Mouse (Mus musculus) midbrain, embryonic 12.5 days (tissue): ENCODE data around the gene Glrb. TPM values are rescaled to one million over a fixed set of nuclear protein-coding genes. Genes with fewer than 3 reads are reported as not detected.
A peak's percentile ranks its signal among the peaks of the same experiment; 100 is the strongest.

Source experiments
- ATAC-seq: fragments of 200-750 bp; cut with Nextera tagmentation; 2 replicates; pipeline ENCODE4 v1.8.0; 2017; ENCODE audit warnings: low read depth, moderate TSS enrichment, moderate library complexity; ENCODE audit not compliant: low FRiP score
- H3K27ac ChIP-seq: fragments of 300-500 bp; sonication (generic); replicated peaks from 2 replicates; pipeline ENCODE4 v1.5.1; 2016; ENCODE audit warnings: mild to moderate bottlenecking
- H3K27me3 ChIP-seq: fragments of 300-500 bp; sonication (generic); 2 replicates; pipeline ENCODE4 v1.6.1; 2016; ENCODE audit warnings: mild to moderate bottlenecking
- H3K36me3 ChIP-seq: fragments of 300-500 bp; sonication (generic); 2 replicates; pipeline ENCODE4 v1.6.1; 2016
- H3K4me1 ChIP-seq: fragments of 300-500 bp; sonication (generic); 2 replicates; pipeline ENCODE4 v1.6.1; 2016
- H3K4me2 ChIP-seq: fragments of 300-500 bp; sonication (generic); replicated peaks from 2 replicates; pipeline ENCODE4 v1.6.1; 2016; ENCODE audit warnings: mild to moderate bottlenecking, moderate library complexity
- H3K4me3 ChIP-seq: fragments of 300-500 bp; sonication (generic); 2 replicates; pipeline ENCODE4 v1.5.1; 2016; ENCODE audit warnings: mild to moderate bottlenecking
- H3K9ac ChIP-seq: fragments of 300-500 bp; sonication (generic); replicated peaks from 2 replicates; pipeline ENCODE4 v1.6.1; 2016; ENCODE audit warnings: mild to moderate bottlenecking, moderate library complexity
- H3K9me3 ChIP-seq: fragments of 300-500 bp; sonication (generic); 2 replicates; pipeline ENCODE4 v1.6.1; 2016; ENCODE audit warnings: mild to moderate bottlenecking
- WGBS: fragments of 180-500 bp; shearing (Covaris S2); methylation state at CpG from one replicate; pipeline ENCODE4 v1.1.7; 2016; 5-methylcytosine and 5-hydroxymethylcytosine counted together
- polyA plus RNA-seq: library from polyadenylated mRNA; unstranded; fragments of >200 nt; fragmentation: Nextera tagmentation; extraction: Ambion mirVana; gene quantifications from 2 replicates; pipeline ENCODE4 v1.2.1, GENCODE M21; 2016

The Glrb gene
- polyA plus RNA-seq: 10.6 and 12.9 TPM in 2 replicates

DNA sequence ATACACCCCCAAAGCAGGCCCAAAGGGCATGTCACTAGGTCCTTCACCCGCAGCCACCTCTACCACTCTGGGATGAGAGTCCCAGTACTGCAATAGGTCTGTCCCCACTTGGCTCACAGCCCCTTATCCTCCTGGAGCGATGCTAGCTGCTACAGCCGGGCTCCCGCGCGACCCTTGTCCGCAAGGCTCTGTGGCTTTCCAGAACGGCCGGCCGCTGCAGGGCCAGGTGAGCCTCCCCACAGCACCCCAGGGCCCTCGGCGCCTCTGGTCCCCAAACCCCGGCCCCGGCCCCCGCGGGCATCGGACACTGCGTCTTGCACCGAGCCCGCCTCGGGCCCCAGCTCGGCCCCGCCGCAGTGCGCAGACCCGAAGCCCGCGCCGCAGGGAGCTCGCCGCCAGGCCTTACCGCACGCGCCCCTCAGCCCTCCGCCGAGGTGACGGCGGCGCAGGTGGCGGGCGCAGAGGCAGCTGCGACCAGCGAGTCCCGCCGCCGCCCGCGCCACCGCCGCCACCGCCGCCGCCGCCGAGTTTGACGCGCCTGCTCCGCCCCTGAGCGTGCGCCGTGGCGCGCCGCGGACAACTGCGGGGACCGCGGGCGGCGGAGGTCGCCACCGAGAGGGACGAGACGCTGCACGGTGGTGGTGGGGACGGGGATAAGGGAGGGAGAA lies at the start of gene Glrb:
Glrb (minus strand) TSS at position 550 of the 668 bp plus-strand sequence.
- peak within 1 kb of the TSS; percentile 76 for H3K27ac ChIP-seq
- peak within 1 kb of the TSS; percentile 71 for H3K4me3 ChIP-seq
- H3K4me1 ChIP-seq: no peaks in the 10 kb centered on the region; the same call in 1 of the 2 replicates
- H3K4me2 ChIP-seq: peak within 1 kb of the TSS; percentile 86
- WGBS: under 1% methylated on average over 70 of the region's 76 CpGs
- peak within 1 kb of the TSS; percentile 83 for H3K9ac ChIP-seq
- no peaks in the 10 kb centered on the region for H3K9me3 ChIP-seq
- ATAC-seq: peak; percentile 97
- H3K36me3 ChIP-seq: no peaks in the 10 kb centered on the region
- no peaks in the 10 kb centered on the region for H3K27me3 ChIP-seq

- no peak overlapping the region for H3K4me2 ChIP-seq
- no peaks in the 10 kb centered on the region for H3K9me3 ChIP-seq
- H3K9ac ChIP-seq: no peak overlapping the region
- H3K27ac ChIP-seq: no peak overlapping the region
- H3K27me3 ChIP-seq: no peaks in the 10 kb centered on the region
- H3K4me3 ChIP-seq: no peak overlapping the region
- ATAC-seq: no peak
- H3K36me3 ChIP-seq: no peaks in the 10 kb centered on the region
- H3K4me1 ChIP-seq: no peaks in the 10 kb centered on the region
Observed at GRCm38 (mm10) chr3:80959965-80960364, 46.5 kb upstream of the Glrb start.

DNA sequence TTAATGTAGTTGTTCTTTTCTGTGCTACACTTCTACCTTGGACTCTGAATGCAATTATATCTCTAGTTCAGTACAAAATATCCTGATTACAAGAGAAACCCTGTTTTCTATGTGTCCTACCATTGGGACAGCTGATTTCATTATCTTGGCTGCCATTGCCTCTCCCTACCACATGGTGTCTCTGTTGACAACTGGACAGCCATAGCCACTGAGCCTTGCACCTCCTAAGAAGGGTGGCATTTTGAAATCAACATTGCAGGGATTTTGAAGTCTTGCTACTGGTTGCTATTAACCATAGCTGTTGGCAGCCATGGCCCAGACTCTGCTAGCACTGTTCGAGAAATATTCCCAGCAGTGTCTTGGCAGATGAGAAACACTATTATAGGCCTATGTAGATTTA lies 45.1 kb upstream of the Glrb start:
- Histone ChIP-seq H3K4me3 (no peak overlapping the region), H3K36me3 (no peaks in the 10 kb centered on the region), H3K4me1 (no peaks in the 10 kb centered on the region), H3K9ac (no peak overlapping the region), H3K9me3 (no peaks in the 10 kb centered on the region), H3K27me3 (no peaks in the 10 kb centered on the region), H3K4me2 (no peak overlapping the region), H3K27ac (no peak overlapping the region)
- 53% methylated on average over 1 of the region's 1 CpGs for WGBS
- peak; percentile 85 for ATAC-seq

DNA sequence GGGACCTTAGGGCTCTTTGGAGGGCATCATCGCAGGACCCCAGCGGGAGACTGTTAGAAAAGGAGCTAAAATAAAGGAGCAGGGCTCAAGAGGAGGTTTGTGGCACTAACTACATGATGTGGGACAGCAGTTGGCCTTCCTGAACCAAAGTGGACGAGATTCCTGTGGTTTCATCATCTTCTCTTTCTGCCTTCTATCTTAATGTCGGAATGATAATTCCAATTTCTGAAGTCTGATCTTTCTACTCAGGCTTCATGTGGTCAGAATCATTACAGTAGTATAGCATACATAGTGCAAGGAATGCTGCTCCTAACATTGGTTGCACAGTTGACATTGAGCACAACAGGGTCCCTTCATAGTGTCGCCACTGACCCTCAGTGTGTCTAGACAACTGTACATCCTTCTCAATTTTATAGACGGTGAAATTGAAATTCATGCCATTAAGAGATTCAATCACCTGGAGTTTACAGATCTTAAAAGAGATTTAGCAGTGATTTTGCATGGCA lies 372 bp upstream of the Glrb start:
- WGBS: 26% methylated on average over 6 of the region's 6 CpGs
- peak; percentile 45; the same call in 1 of the 2 replicates for ATAC-seq
- H3K27me3 ChIP-seq: no peaks in the 10 kb centered on the region
- H3K27ac ChIP-seq: peak overlapping the region; percentile 76
- H3K4me1 ChIP-seq: no peaks in the 10 kb centered on the region; the same call in 1 of the 2 replicates
- H3K9ac ChIP-seq: peak overlapping the region; percentile 83
- H3K9me3 ChIP-seq: no peaks in the 10 kb centered on the region
- H3K4me2 ChIP-seq: peak overlapping the region; percentile 86
- peak overlapping the region; percentile 71 for H3K4me3 ChIP-seq
- H3K36me3 ChIP-seq: no peaks in the 10 kb centered on the region

DNA sequence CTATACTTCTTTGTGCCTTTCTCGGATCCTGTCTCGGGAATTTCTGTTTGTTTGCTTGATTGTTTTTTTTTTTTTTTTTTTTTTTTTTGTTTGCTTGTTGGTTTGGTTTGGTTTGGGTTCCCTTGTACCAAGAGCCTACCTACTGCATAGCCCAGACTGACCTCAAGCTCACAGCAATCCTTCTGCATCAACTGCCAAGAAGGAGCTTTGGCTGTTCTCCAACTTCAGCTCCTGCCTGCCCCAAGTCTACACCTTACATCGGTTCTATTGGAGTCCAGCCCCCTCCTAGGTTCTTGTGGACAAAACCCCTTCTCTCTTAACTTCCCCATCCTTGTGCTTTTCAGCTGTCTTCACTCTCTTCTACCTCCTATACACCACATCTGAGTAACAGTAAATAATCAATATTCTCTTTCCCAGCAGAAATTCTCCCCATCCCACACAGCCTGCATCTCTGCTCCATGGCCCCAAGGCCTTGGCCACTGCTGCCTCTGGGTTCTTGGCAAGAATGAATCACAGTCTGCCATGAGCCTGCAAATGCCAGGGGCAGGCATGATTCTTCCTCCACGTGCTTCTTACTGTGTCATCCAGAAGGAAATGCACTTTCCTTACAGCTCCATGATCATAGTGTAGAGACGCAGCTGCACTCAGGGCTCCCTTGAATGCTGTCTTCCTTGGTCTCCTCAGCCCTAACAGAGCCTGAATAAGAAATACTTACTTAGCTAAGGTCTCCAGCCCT lies 18.5 kb downstream of the Glrb start:
- no peak for ATAC-seq
- 82% methylated on average over 5 of the region's 5 CpGs for WGBS

DNA sequence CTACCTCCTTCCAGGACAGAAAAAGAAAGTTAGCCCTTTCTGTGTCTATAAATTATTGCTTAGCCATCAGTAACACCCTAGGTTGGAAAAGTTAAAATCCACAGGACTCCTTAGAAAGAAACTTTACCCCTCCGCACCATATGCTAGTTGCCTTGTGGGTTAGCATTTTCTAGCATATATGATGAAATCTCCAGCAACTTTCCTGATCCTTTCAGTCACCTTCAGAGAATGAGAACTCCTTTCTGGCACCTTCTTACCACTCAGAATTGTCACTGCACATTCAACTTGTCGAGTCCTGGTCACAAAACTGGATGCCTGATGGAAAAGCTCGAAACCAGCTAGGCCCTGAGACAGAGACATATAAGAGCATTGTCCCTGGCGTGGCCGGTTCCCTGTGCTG lies 19.1 kb downstream of the Glrb start:
- H3K9me3 ChIP-seq: no peaks in the 10 kb centered on the region
- H3K27ac ChIP-seq: no peak overlapping the region
- H3K4me1 ChIP-seq: no peaks in the 10 kb centered on the region
- H3K4me2 ChIP-seq: no peak overlapping the region
- H3K27me3 ChIP-seq: no peaks in the 10 kb centered on the region
- H3K36me3 ChIP-seq: no peaks in the 10 kb centered on the region
- no peak overlapping the region for H3K9ac ChIP-seq
- no peak for ATAC-seq
- WGBS: 95% methylated on average over 5 of the region's 5 CpGs
- H3K4me3 ChIP-seq: no peak overlapping the region

More for the DNA sequence above, 18.5 kb downstream of the Glrb start:
- Histone ChIP-seq H3K4me2 (no peak overlapping the region), H3K36me3 (no peaks in the 10 kb centered on the region), H3K4me3 (no peak overlapping the region), H3K27me3 (no peaks in the 10 kb centered on the region), H3K27ac (no peak overlapping the region), H3K4me1 (no peaks in the 10 kb centered on the region), H3K9ac (no peak overlapping the region), H3K9me3 (no peaks in the 10 kb centered on the region)

GRCm38 (mm10) chr3:80893055-80893690 lies 20.3 kb downstream of the Glrb start:
- H3K36me3 ChIP-seq: no peaks in the 10 kb centered on the region
- H3K27me3 ChIP-seq: no peaks in the 10 kb centered on the region
- 72% methylated on average over 4 of the region's 4 CpGs for WGBS
- no peak overlapping the region for H3K4me2 ChIP-seq
- ATAC-seq: no peak
- no peak overlapping the region for H3K4me3 ChIP-seq
- peak overlapping the region; percentile 15; the same call in 1 of the 2 replicates for H3K27ac ChIP-seq
- H3K9ac ChIP-seq: no peak overlapping the region
- no peaks in the 10 kb centered on the region for H3K9me3 ChIP-seq
- no peaks in the 10 kb centered on the region for H3K4me1 ChIP-seq

GRCm38 (mm10) chr3:80891087-80891486 lies 22.4 kb downstream of the Glrb start:
- Histone ChIP-seq H3K36me3 (no peaks in the 10 kb centered on the region), H3K9ac (no peak overlapping the region), H3K4me3 (no peak overlapping the region), H3K9me3 (no peaks in the 10 kb centered on the region), H3K27ac (no peak overlapping the region), H3K4me1 (no peaks in the 10 kb centered on the region), H3K27me3 (no peaks in the 10 kb centered on the region), H3K4me2 (no peak overlapping the region)
- 56% methylated on average over 4 of the region's 4 CpGs for WGBS
- no peak for ATAC-seq

DNA sequence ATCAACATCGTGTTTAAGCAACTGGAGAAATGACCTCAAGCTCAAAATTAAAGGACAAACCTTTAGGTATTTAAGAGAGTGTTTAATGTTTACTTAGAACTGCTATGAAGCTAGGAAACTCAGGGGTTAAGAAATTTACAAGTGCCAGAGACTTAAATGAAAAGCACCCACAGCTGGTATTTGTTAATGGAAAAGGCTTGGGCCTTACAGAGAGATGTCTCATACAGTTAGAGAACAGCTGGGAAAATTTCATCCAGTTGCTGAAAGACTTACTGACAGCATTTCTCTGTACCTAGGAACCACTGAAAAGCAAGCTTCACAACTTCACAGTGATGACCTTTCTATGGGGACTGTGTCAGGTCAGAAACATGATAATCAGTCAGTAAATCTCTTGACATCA lies 28.3 kb downstream of the Glrb start:
- Histone ChIP-seq H3K9ac (no peak overlapping the region), H3K9me3 (no peaks in the 10 kb centered on the region), H3K4me1 (no peaks in the 10 kb centered on the region), H3K27ac (no peak overlapping the region), H3K36me3 (no peaks in the 10 kb centered on the region), H3K4me3 (no peak overlapping the region), H3K27me3 (no peaks in the 10 kb centered on the region), H3K4me2 (no peak overlapping the region)
- whole genome bisulfite sequencing: 77% methylated on average over 1 of the region's 1 CpGs
- no peak for ATAC-seq

- Histone ChIP-seq H3K27ac (no peak overlapping the region), H3K27me3 (no peaks in the 10 kb centered on the region), H3K36me3 (no peaks in the 10 kb centered on the region), H3K9me3 (no peaks in the 10 kb centered on the region), H3K4me1 (0 out of 2 replicates have a peak, but pooled peaks cover under 1% of the 10 kb centered on the region), H3K4me3 (no peak overlapping the region), H3K9ac (no peak overlapping the region), H3K4me2 (no peak overlapping the region)
- no peak for ATAC-seq
- WGBS: 83% methylated on average over 6 of the region's 6 CpGs
Observed at GRCm38 (mm10) chr3:80883601-80884000, 29.9 kb downstream of the Glrb start.

- no peaks in the 10 kb centered on the region for H3K9me3 ChIP-seq
- no peaks in the 10 kb centered on the region for H3K36me3 ChIP-seq
- H3K27ac ChIP-seq: no peak overlapping the region
- H3K4me1 ChIP-seq: 0 out of 2 replicates have a peak, but pooled peaks cover 2% of the 10 kb centered on the region
- no peak overlapping the region for H3K4me3 ChIP-seq
- WGBS: 74% methylated on average over 6 of the region's 6 CpGs
- no peaks in the 10 kb centered on the region for H3K27me3 ChIP-seq
- H3K4me2 ChIP-seq: no peak overlapping the region
- ATAC-seq: peak; percentile 70; the same call in 1 of the 2 replicates
- H3K9ac ChIP-seq: no peak overlapping the region
Observed at GRCm38 (mm10) chr3:80880660-80881293, 32.7 kb downstream of the Glrb start.
